Mouse (Mus musculus): ENCODE results near the gene Zbtb38.

Zbtb38 gene

DNA sequence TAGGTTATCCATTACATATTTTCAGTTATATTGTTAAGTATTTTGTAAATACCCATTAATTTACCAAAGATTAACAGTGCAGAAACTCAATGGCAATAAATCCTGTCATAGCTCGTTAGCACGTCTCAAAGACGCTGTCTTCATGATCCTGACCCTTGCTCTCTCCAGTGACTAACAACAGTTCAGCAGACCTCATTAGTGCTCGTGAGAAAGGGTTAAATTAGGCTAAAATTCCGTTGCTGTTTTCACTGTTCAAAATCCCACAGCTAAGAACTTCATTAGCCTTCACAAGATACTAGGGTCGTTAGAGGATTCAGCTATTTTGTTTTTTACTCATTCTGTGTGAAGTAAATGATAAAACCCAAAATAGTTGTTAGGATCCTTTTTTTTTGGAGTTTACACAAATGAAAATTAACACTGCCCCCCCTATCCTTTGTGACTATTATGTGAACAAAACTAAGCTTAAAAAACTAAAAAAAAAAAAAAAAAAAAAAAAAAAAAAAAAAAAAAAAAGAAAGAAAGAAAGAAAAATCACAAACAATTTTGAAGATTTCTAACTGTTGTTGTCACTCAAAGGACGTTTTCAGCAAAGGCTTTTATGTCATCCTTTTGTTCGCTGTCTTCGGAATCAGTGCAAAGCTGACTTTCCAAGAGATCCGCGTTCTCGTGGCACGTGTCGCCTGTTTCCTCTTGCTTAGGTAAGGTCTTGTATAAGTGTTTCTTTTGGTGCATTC, 67.6 kb downstream of the Zbtb38 start:
- in situ Hi-C loops (cut with MboI, MseI) = no loop called here

GRCm38 (mm10) chr9:96684165-96684792, 68.4 kb downstream of the Zbtb38 start:
- in situ Hi-C loops (cut with MboI, MseI) = no loop called here

DNA sequence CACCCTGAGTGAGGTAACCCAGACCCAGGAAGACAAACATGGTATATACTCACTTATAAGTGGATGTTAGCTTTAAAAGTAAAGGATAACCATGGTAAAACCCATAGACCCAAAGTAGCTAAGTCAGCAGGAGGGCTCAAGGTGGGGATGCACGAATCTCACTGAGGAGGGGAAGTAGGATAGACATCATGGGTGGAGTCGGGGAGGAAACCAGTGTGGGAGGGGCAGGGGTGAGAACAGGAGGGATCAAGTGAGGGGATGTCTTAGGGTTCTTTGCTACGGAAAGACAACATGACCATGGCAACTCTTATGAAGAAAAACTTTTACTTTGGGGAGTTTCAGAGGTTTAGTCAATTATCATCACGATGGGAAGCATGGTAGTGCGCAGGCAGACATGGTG, 74.0 kb downstream of the Zbtb38 start:
- in situ Hi-C loops (cut with MboI, MseI) = loop anchor here in 1 of 2 experiments (5.0 to 10.0 kb wide), 2 partner anchors 39 to 76 kb away; partner anchors contain the start of gene Zbtb38

DNA sequence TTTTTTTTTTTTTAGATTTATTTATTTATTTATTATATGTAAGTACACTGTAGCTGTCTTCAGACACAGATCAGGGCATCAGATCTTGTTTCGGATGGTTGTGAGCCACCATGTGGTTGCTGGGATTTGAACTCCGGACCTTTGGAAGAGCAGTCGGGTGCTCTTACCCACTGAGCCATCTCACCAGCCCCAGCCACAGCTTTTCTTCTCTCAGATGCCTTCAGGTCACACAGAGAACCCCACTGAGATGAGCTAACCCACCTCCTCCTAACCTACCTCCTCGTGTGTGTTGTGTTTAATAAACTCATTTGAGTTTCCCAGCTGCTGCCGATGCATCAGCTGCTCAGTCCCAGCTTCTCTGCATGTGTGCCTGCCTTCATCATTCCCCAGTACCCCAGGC, 74.9 kb downstream of the Zbtb38 start:
- in situ Hi-C loops (cut with MboI, MseI) = loop anchor here in 1 of 2 experiments (5.0 to 10.0 kb wide), 2 partner anchors 40 to 77 kb away; partner anchors contain the start of gene Zbtb38

DNA sequence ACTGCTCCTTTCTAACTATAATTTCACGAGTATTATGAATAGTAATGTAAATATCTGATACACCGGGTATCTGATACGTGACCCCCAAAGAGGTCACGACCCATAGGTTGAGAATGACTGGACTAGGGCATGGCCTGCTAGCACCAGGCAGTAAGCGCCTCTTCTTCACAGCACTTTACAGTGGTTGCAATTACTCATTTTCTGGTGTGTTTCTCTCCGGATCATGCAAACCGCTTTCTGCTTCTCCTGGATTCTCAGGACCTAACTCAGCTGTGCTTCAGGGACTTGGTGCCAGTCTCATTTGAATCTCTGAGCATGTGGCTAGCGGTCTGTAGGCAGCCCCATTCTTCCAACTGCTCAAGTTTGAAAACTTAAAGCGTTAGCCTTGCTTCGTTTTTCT, 76.0 kb downstream of the Zbtb38 start:
- in situ Hi-C loops (cut with MboI, MseI) = loop anchor here in 1 of 2 experiments (5.0 to 10.0 kb wide), 2 partner anchors 41 to 78 kb away; partner anchors contain the start of gene Zbtb38

DNA sequence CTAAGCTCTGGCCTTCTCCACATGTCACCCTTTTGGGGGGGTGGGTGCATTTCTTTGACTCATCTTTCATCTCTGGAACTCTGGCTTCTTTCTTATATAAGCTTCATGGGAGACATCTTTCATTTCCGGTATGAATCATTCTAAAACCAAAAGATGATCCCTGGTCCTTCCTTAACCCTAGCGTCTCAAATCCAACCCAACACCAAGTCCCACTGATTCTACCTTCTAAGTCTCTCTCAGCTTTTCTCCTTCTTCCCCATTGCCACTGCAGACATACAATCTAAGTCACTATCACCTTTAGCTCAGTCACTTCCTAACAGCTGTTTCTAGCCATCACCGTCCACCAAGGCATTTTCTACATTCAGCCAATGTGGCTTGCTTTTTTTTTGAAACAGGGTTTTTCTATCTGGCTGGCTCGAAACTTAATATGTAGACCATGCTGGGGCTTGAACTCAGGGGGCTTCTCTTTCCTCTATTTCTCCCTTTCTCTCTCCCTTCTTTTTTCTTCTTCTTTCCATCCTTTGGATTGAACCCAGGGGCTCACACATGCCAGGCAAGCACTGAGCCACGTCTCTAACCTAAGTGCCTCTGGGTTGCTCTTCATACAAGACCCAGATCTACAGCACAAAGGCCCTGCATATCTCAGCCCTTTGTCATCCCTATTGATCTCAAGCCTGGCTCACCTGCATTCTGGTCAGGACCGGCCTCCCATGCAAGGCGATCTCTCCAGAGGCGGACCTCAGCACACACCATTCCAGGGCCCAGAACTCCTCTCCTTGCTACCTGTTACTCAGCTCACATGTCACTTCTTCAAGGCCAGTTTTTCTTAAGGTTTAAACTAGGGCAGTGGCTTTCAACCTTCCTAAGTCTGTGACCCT, 76.6 kb downstream of the Zbtb38 start:
- in situ Hi-C loops (cut with MboI, MseI) = loop anchor here in 1 of 2 experiments (5.0 to 10.0 kb wide), 2 partner anchors 41 to 79 kb away; partner anchors contain the start of gene Zbtb38

DNA sequence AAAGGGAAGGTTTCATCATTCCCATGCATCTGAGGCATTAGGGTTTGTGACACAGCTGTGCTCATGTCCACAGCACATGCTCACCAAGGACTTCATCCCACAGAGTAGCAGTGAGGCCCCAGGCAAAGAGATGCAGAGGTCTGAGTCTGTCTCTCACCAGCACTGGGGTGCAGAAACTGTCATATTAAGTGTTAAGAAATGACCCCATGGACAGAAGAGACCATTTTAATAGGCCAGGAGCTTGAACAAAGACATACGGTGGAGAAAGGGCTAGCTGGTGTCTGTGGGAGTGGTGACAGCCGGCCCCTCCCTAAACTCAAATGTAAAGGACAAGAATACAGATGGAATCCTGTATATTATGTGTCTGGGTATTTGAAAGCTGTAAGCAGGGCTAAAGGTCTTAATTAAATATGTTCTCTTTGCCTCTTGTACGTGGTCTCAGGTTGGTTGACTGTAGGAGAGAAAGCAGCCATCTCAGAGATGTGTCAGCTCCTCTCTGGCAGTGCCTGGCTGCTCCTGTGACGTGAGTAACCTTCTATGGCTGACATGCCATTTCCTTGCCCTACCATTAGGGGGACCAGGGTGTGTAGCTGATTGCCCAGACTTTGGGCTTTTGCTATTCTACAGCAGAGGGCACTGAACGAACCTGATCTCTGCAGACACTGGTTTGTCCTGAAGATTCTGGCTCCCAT, 77.4 kb downstream of the Zbtb38 start:
- in situ Hi-C loops (cut with MboI, MseI) = loop anchor here in 1 of 2 experiments (5.0 to 10.0 kb wide), 2 partner anchors 42 to 80 kb away; partner anchors contain the start of gene Zbtb38

GRCm38 (mm10) chr9:96674301-96674700, 78.3 kb downstream of the Zbtb38 start:
- in situ Hi-C loops (cut with MboI, MseI) = loop anchor here (5.0 to 10.0 kb wide), 2 partner anchors 80 to 143 kb away; partner anchors contain the start of gene Zbtb38 (in 1 of the 2)

GRCm38 (mm10) chr9:96672466-96672865, 80.2 kb downstream of the Zbtb38 start:
- in situ Hi-C loops (cut with MboI, MseI) = loop anchor here (5.0 to 10.0 kb wide), 2 partner anchors 82 to 145 kb away; partner anchors contain the start of gene Zbtb38 (in 1 of the 2)

DNA sequence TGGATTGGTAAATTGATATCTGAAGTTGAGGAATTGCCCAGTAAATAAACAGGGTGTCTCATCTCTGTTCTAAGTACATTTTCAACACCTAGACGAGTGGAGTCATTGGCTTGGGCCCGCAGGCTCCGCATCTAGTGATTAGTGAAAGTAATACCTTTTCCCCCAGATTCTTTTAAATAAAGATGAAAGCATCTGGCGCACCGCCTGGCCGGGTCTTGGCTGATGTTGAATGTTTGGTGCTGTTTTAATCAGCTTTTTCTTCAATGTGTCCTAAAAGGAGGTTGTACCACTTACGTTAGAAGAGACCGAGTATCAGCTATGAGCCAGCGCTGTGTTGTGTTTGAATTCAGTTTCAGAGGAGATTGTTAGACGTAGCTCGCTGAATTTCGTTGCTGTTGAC, 81.4 kb downstream of the Zbtb38 start:
- in situ Hi-C loops (cut with MboI, MseI) = loop anchor here (5.0 to 10.0 kb wide), 2 partner anchors 84 to 146 kb away; partner anchors contain the start of gene Zbtb38 (in 1 of the 2)

GRCm38 (mm10) chr9:96669877-96670276, 82.8 kb downstream of the Zbtb38 start:
- in situ Hi-C loops (cut with MboI, MseI) = loop anchor here (5.0 to 10.0 kb wide), 2 partner anchors 85 to 147 kb away; partner anchors contain the start of gene Zbtb38 (in 1 of the 2)

- in situ Hi-C loops (cut with MboI, MseI) = no loop called here
Measured at GRCm38 (mm10) chr9:96668628-96669027, 84.0 kb downstream of the Zbtb38 start.

- in situ Hi-C loops (cut with MboI, MseI) = loop anchor here in 1 of 2 experiments (5.0 kb wide), 1 partner anchor 93 kb away; no protein-coding TSS in a partner anchor
Measured at GRCm38 (mm10) chr9:96660510-96661244, 92.0 kb downstream of the Zbtb38 start.

DNA sequence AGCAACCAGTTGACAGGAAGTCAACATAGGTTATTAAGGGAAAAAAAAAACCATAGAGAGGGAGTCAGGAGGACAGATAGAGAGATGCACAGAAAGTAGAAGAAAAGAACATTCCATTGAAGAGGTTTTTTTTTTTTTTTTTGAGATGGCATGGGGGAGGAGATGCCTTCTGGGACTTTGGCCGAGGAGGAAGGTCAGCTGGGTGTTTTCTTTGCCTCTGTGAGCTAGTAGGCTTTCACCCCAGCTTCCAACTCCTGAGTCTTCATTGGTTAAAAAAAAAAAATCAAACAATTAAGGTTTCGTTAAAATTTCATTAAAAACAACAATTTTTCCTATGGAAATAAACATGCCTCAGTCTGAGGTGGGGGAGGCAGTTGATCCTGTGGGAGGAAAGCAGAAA, 92.8 kb downstream of the Zbtb38 start:
- in situ Hi-C loops (cut with MboI, MseI) = loop anchor here in 1 of 2 experiments (5.0 kb wide), 1 partner anchor 92 kb away; no protein-coding TSS in a partner anchor

DNA sequence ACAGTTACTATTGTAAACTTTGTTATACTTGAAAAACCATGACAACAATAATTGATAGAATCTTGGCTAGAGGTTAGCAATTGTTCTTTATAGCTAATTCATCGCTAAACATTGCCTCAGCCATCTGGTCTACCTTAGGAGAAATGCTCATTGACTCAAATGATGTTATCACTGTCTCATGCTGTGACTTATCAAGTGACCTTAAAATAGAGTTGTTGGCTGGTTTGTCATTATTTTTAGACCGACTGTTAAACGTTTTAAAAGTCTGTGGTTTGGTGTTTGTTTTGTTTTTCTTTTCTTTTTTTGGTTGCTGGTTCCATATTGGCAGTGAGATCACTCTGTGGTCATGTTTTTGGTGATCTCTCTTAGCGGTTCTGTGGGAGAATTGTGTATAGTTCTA, 99.1 kb downstream of the Zbtb38 start:
- in situ Hi-C loops (cut with MboI, MseI) = no loop called here

GRCm38 (mm10) chr9:96652763-96653162, 99.9 kb downstream of the Zbtb38 start:
- in situ Hi-C loops (cut with MboI, MseI) = no loop called here

DNA sequence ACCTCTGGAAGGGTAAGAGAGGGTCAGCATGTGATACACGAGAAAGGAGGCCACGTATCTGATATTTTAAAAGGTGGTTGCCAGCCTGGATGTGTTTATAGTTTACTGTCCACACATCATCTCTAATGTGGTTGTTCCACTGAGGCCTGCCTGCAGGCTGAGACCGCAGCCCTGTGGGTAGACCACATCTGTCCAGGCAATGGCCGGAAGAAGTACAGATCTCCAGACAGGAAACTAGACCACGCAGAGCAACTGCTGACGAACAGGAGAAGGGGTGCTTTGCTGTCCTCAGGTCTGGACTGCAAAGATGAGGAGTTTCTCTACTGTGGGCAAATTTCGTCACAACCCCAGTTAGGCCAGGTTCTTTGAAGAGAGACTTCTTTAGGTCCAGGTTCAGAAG, 101.8 kb downstream of the Zbtb38 start:
- in situ Hi-C loops (cut with MboI, MseI) = no loop called here

DNA sequence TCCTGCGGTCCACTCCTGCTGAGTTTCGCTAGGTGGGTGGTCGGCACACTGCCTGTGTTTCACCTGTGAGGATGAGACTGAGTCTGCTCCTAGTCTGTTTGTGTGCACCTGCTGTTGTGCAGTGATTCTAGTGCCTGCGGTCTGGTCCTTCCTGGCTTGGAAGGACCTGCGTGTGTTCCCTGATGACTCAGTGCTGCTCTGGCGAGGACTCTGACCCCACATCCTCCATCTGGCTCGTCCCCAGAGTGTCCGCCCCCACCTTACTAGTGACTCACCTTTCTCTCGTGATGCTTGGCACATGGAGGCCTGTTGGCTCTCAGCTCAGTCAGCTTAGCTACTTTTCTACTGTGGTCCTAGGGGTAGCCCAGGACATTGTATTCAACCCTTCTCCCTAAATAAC, 102.7 kb downstream of the Zbtb38 start:
- in situ Hi-C loops (cut with MboI, MseI) = no loop called here

DNA sequence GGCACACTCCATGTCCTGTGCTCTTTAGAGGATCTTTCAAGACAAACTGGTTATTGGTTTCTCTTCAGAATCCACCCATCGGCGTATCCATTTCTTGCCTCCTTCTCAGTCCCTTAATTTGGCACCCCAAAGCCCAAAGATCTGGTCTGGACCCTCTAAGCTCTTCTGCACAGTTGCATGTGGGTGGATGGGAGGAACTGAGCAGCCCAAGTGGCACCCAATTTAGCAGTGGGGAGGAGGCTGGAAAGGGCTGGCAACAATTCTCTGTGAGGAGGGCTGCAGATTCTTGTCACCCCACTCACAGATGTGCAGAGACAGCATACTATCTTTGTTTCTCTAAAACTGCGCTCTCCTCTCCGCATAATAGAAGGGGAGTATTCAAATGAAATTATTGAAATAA, 103.3 kb downstream of the Zbtb38 start:
- in situ Hi-C loops (cut with MboI, MseI) = no loop called here

Data from T-helper 17 cell (primary cell).